Mouse (Mus musculus) brain, embryonic 14.5 days (tissue): ENCODE measurements at regions not wholly inside any gene's neighbourhood (a gene's known extent, or its start where the extent isn't known, plus 50 kb on each side); places are given as distances from the start of the nearest gene placed in this dataset.
A peak's percentile ranks its signal among the peaks of the same experiment; 100 is the strongest.

Experiments
- DNase-seq: peaks from one replicate; pipeline ENCODE4 v3.0.0-alpha.2; 2011; ENCODE audit warnings: low read depth
- CTCF ChIP-seq: fragments of 200-500 bp; IDR thresholded peaks from 2 replicates; pipeline ENCODE4 v1.5.1; 2012; ENCODE audit warnings: inconsistent platforms, mild to moderate bottlenecking, moderate library complexity, borderline replicate concordance; ENCODE audit not compliant: insufficient read depth, insufficient read length; ENCODE audit errors: extremely low read depth
- POLR2A ChIP-seq: fragments of 200-500 bp; IDR thresholded peaks from 2 replicates; pipeline ENCODE4 v1.6.1; 2012; ENCODE audit warnings: mild to moderate bottlenecking, inconsistent platforms, borderline replicate concordance; ENCODE audit not compliant: poor library complexity, insufficient read depth, insufficient read length, severe bottlenecking; ENCODE audit errors: extremely low read depth

- no peak for TF ChIP-seq CTCF
- no peak for TF ChIP-seq POLR2A
- peak; percentile 90 for DNase-seq
Measured at GRCm38 (mm10) chr2:171712816-171713570, 330.3 kb downstream of the Cbln4 start.

DNA sequence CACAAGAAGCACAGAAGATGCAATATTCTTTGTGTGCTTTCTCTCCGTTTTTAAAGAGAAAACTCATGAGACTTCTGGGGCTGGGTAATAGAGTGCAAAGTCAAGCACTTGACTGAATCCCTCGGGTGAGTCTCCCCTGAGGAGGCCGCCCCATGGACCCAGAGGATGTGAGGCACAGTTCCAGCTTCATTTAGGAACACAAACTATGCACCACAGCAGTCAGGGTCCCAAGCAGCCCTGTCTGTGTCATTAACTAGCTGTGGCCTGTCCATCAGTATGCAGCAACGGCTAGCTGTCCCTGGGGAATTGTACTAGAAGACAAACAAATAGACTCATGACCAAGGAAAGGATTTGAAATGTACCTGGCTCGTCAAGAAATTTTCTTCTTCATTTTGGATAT, 349.7 kb downstream of the Cbln4 start:
- DNase-seq: no peak
- no peak for TF ChIP-seq CTCF
- TF ChIP-seq POLR2A: no peak

- no peak for DNase-seq
- no peak for TF ChIP-seq CTCF
- no peak for TF ChIP-seq POLR2A
Measured at GRCm38 (mm10) chr2:171690781-171691180, 352.5 kb downstream of the Cbln4 start.

DNA sequence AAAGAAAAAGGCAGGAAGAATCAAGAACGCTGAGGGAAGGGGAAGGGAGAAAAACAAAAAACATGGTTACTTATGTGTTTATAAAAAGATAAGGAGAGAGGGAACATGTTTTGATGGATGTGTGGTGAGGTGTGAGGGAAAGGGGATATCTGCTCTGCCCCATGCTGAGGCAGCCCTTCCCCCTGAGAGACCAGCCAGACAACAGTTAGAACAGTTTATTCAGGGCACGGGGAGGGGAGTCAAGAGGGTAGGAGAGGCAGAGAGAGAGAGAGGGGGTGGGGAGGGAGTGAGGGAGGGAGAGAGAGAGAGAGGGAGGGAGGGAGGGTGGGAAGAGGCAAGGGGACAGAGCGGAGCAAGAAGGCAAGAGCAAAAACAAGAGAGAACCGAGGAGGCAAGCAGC, 354.2 kb downstream of the Cbln4 start:
- no peak for DNase-seq
- TF ChIP-seq CTCF (no peak), POLR2A (no peak)

DNA sequence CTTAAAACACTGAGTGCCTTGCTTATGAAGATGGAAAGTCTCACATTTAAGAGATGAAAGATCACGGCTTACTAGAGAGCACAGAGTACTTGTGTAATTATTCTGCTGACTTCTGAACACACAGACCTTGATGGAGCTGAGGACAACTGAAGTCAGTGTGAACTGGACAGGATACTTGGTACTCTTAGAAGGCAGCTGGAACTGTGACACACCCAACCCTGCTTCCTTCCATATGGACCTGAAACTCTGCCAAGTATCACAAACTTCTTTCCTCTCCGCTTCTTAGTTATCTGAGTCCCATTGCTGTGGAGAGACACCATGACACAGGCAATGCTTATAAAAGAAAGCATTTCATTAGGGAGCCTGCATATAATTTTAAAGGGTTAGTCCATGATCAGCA, 365.3 kb downstream of the Cbln4 start:
- TF ChIP-seq POLR2A: no peak
- no peak for TF ChIP-seq CTCF
- no peak for DNase-seq

DNA sequence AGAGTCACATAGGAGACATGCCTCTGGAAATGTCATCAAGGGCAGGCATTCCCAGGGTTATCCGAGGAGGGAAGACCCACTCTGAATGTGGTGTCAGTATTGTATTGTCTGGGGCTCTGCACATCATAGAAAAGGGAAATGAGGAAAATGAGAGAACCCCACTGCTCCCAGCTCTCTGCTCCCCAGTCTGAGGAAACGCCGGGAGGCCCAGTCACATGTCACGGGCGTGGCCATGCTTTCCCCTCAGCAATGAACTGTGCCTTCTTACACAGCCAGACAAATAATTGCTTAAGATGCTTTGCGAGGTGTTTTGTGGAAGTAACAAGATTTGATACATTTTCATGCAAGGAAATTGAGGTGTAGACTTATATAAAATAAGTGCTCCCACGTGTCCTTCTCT, 366.1 kb downstream of the Cbln4 start:
- DNase-seq: no peak
- TF ChIP-seq POLR2A (no peak), CTCF (no peak)

GRCm38 (mm10) chr2:171676083-171676482, 367.2 kb downstream of the Cbln4 start:
- peak; percentile 63 for DNase-seq
- TF ChIP-seq POLR2A (no peak), CTCF (no peak)

- DNase-seq: no peak
- no peak for TF ChIP-seq CTCF
- no peak for TF ChIP-seq POLR2A
Measured at GRCm38 (mm10) chr2:171675411-171675810, 367.9 kb downstream of the Cbln4 start.

GRCm38 (mm10) chr2:171670945-171671547, 372.2 kb downstream of the Cbln4 start:
- no peak for DNase-seq
- TF ChIP-seq CTCF: no peak
- no peak for TF ChIP-seq POLR2A

DNA sequence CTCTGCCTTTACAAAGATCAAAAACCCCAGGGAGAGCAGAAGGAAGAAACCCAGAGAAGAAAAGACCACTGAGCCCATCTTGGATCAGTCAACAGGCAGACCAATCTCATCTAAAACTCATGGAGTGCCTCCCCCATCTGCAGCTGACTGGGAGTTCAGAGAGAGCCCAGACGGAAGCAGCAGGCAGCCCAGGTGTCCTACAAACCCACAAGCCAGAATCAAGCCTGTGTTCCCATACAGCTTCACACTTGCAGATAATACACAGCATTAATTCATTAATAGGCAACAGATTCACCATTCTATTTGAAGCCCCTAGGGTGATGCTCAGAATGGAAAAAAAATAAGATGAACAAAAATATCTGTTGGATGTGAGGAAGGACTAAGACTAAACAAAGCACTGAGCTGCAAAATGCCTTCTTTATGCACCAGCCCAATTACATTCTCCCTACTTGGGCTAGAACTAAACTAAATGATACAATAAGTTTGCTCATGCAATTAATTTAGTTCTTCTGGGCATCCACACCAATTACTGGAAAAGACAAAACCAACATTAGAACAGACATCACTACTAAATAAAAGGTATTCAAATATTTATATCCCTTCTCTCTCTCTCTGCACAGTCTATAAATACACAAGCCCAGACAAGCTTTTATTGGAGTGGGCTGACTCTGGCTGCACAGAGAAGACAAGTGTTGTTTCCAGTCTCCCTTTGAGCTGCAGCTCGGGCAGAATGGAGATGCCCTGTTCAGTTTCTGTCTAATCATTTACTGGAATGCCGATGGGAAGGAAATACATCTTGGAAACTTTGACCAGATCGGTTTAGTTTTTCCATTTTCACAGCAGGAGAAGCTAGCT, 374.2 kb downstream of the Cbln4 start:
- DNase-seq: peak; percentile 67
- no peak for TF ChIP-seq CTCF
- no peak for TF ChIP-seq POLR2A

GRCm38 (mm10) chr2:171662571-171662970, 380.7 kb downstream of the Cbln4 start:
- no peak for DNase-seq
- TF ChIP-seq CTCF (no peak), POLR2A (no peak)
